Mouse (Mus musculus): ENCODE measurements around the gene Pdrg1. TPM values are rescaled to one million over a fixed set of nuclear protein-coding genes. Genes with fewer than 3 reads are reported as not detected.
A peak's percentile ranks its signal among the peaks of the same experiment; 100 is the strongest.

The Pdrg1 gene
- polyA plus RNA-seq, 1 experiment from 2014 or later = 144 TPM

DNA sequence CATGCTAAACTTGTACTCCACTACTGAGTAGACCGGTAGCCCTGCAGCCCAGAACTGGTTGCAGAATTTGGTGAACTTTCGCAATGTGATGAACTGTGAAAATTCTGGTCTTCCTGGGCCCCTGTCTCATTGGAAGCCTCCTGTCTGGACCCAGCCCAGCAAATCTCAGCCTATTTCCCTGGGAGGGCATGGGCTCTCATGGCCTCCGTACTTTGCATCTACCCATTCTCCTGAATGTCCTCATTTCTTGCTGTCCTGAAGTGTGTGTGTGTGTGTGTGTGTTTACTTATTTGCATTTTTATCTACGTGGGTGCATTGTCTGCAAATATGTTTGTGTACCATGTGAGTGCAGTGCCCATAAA, 34.8 kb upstream of the Pdrg1 start:
- Histone ChIP-seq H3K4me2 (replicated peaks) (no peak overlapping the region), H3K9me3 (replicated peaks) (no peaks in the 10 kb centered on the region), H3K27me3 (peaks cover 47% of the 10 kb centered on the region), H3K4me1 (peaks cover 21% of the 10 kb centered on the region), H3K4me3 (replicated peaks) (no peak overlapping the region), H3K27ac (replicated peaks) (no peak overlapping the region), H3K9ac (no peak overlapping the region), H3K36me3 (no peaks in the 10 kb centered on the region)
- no peak for ATAC-seq (ENCODE audit: insufficient number of reproducible peaks, low FRiP score, low TSS enrichment, low read depth)
- WGBS = 81% methylated on average over 4 of the region's 4 CpGs

- H3K4me1 ChIP-seq = peaks cover 21% of the 10 kb centered on the region
- H3K27me3 ChIP-seq = peaks cover 43% of the 10 kb centered on the region
- ATAC-seq (ENCODE audit: insufficient number of reproducible peaks, low FRiP score, low TSS enrichment, low read depth) = no peak; the same call in 1 of the 2 replicates
- H3K27ac ChIP-seq (replicated peaks) = no peak overlapping the region
- H3K9me3 ChIP-seq (replicated peaks) = no peaks in the 10 kb centered on the region
- no peak overlapping the region for H3K4me2 ChIP-seq (replicated peaks)
- no peaks in the 10 kb centered on the region for H3K36me3 ChIP-seq
- H3K9ac ChIP-seq = no peak overlapping the region
- H3K4me3 ChIP-seq (replicated peaks) = no peak overlapping the region
- 36% methylated on average over 9 of the region's 9 CpGs for WGBS
These were observed 34.2 kb upstream of the Pdrg1 start for GRCm38 (mm10) chr2:153049288-153049996.

DNA sequence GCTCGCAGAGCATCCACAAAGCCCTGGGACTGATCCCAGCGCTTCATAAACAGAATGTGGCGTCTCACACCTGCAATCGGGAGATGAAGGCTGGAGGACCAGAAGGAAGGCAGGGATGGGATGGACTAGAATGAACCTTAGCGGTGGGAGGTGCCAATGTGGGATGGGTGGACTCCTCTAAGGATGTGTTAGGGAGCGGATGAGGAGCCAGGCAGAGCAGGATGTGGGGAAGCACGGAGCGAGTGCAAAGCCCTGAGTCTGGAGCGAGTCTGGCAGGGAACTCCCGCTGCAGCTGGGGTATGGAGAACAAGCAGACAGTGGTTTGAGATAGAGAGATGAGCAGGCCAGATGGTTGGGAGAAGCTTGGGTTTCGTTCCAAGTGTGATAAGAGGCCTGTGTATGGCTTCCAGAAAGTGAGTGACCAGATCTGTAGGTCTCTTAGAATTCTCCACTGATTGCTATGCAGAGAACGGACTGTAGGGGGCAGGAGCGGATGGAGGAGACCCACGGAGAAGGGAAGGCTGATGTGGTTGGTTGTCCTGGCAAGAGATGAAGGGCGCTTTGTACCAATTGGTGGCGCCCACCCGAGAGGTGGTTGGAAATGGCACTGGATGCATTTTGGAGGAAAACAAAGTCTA, 32.7 kb upstream of the Pdrg1 start:
- WGBS = 41% methylated on average over 17 of the region's 17 CpGs
- H3K4me1 ChIP-seq = peaks cover 21% of the 10 kb centered on the region
- no peaks in the 10 kb centered on the region for H3K9me3 ChIP-seq (replicated peaks)
- no peak overlapping the region for H3K27ac ChIP-seq (replicated peaks)
- no peaks in the 10 kb centered on the region for H3K36me3 ChIP-seq
- ATAC-seq (ENCODE audit: insufficient number of reproducible peaks, low FRiP score, low TSS enrichment, low read depth) = no peak
- H3K27me3 ChIP-seq = peaks cover 29% of the 10 kb centered on the region
- no peak overlapping the region for H3K4me2 ChIP-seq (replicated peaks)
- no peak overlapping the region for H3K9ac ChIP-seq
- H3K4me3 ChIP-seq (replicated peaks) = no peak overlapping the region

DNA sequence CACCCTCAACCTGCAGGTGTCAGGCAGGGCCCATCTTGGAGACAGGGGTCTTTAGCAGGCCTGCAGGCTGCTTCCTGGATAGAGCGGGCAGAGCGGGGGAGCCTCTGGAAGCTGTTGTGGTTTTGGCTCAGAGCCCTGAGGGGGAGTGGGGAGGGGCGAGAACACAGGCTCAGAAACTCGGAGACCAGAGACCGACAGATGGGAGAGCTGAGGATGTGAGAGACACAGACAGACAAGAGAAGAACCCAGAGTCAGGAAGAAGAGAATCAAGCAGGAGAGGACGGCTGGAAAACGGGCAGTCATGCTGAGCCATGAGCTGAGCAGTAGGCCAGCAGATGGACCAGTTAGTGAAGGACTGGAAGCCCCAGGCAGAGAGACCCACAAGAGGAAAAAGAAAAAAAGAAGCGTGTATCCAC, 30.7 kb upstream of the Pdrg1 start:
- Histone ChIP-seq H3K4me2 (replicated peaks) (no peak overlapping the region), H3K9me3 (replicated peaks) (no peaks in the 10 kb centered on the region), H3K36me3 (no peaks in the 10 kb centered on the region), H3K4me1 (peaks cover 15% of the 10 kb centered on the region), H3K27ac (replicated peaks) (no peak overlapping the region), H3K4me3 (replicated peaks) (no peak overlapping the region), H3K9ac (no peak overlapping the region), H3K27me3 (peaks cover 8% of the 10 kb centered on the region; the same call in 1 of the 2 replicates)
- no peak for ATAC-seq (ENCODE audit: insufficient number of reproducible peaks, low FRiP score, low TSS enrichment, low read depth)
- 11% methylated on average over 8 of the region's 8 CpGs for WGBS

GRCm38 (mm10) chr2:153043886-153044285, 28.7 kb upstream of the Pdrg1 start:
- Histone ChIP-seq H3K36me3 (no peaks in the 10 kb centered on the region), H3K27ac (replicated peaks) (no peak overlapping the region), H3K9ac (no peak overlapping the region), H3K4me1 (peaks cover 8% of the 10 kb centered on the region), H3K4me3 (replicated peaks) (no peak overlapping the region), H3K4me2 (replicated peaks) (no peak overlapping the region), H3K27me3 (no peaks in the 10 kb centered on the region; the same call in 1 of the 2 replicates), H3K9me3 (replicated peaks) (no peaks in the 10 kb centered on the region)
- no peak for ATAC-seq (ENCODE audit: insufficient number of reproducible peaks, low FRiP score, low TSS enrichment, low read depth)
- 35% methylated on average over 3 of the region's 3 CpGs for WGBS

GRCm38 (mm10) chr2:153036690-153037089, 21.5 kb upstream of the Pdrg1 start:
- no peak for ATAC-seq (ENCODE audit: insufficient number of reproducible peaks, low FRiP score, low TSS enrichment, low read depth)
- Histone ChIP-seq H3K36me3 (no peaks in the 10 kb centered on the region), H3K4me2 (replicated peaks) (no peak overlapping the region), H3K27ac (replicated peaks) (no peak overlapping the region), H3K4me3 (replicated peaks) (no peak overlapping the region), H3K9me3 (replicated peaks) (no peaks in the 10 kb centered on the region), H3K9ac (no peak overlapping the region), H3K4me1 (peaks cover 8% of the 10 kb centered on the region), H3K27me3 (peaks cover 38% of the 10 kb centered on the region)
- 36% methylated on average over 2 of the region's 2 CpGs for WGBS

DNA sequence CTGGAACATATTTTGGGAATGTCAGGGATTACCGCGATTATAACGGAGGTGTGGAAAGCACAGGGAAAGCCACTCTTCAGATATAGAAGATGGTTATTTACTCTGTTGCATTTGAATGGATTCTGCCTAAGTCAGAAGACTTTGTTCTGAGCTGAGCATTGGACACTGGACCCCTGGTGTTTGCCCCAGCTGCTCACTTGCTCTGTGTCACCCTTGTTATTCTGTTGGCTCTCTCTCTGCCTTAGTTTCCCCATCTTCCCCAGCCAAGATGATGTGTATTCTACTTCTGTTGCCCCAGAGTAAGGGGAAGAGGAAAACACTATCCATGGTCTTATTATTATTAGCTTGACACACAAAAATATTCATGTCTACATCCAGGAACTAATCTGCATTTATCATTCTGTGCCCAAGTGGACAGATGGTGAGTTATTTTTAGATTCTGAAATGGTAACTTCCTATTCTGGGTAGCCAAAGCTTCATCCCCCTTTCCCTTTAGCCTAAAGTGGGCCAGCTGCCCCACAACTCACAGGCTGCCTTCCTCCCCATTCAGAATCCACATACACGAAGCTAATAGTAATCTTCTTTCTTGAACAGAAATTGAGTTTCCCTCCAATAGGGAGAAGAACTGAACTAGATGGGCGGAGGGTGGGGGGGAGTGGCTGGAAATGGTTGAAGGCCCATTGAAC, 18.5 kb upstream of the Pdrg1 start:
- Histone ChIP-seq H3K4me3 (replicated peaks) (no peak overlapping the region), H3K4me2 (replicated peaks) (no peak overlapping the region), H3K9ac (no peak overlapping the region), H3K27ac (replicated peaks) (no peak overlapping the region), H3K4me1 (peaks cover 11% of the 10 kb centered on the region), H3K9me3 (replicated peaks) (no peaks in the 10 kb centered on the region), H3K27me3 (peaks cover 62% of the 10 kb centered on the region), H3K36me3 (no peaks in the 10 kb centered on the region)
- no peak for ATAC-seq (ENCODE audit: insufficient number of reproducible peaks, low FRiP score, low TSS enrichment, low read depth)
- 69% methylated on average over 5 of the region's 5 CpGs for WGBS

- Histone ChIP-seq H3K36me3 (no peaks in the 10 kb centered on the region), H3K27me3 (peaks cover 64% of the 10 kb centered on the region), H3K4me1 (peaks cover 11% of the 10 kb centered on the region), H3K4me3 (replicated peaks) (no peak overlapping the region), H3K9ac (no peak overlapping the region), H3K4me2 (replicated peaks) (no peak overlapping the region), H3K27ac (replicated peaks) (no peak overlapping the region), H3K9me3 (replicated peaks) (no peaks in the 10 kb centered on the region)
- WGBS = 12% methylated on average over 4 of the region's 4 CpGs
- no peak for ATAC-seq (ENCODE audit: insufficient number of reproducible peaks, low FRiP score, low TSS enrichment, low read depth)
These were observed 17.7 kb upstream of the Pdrg1 start for GRCm38 (mm10) chr2:153032973-153033372.

DNA sequence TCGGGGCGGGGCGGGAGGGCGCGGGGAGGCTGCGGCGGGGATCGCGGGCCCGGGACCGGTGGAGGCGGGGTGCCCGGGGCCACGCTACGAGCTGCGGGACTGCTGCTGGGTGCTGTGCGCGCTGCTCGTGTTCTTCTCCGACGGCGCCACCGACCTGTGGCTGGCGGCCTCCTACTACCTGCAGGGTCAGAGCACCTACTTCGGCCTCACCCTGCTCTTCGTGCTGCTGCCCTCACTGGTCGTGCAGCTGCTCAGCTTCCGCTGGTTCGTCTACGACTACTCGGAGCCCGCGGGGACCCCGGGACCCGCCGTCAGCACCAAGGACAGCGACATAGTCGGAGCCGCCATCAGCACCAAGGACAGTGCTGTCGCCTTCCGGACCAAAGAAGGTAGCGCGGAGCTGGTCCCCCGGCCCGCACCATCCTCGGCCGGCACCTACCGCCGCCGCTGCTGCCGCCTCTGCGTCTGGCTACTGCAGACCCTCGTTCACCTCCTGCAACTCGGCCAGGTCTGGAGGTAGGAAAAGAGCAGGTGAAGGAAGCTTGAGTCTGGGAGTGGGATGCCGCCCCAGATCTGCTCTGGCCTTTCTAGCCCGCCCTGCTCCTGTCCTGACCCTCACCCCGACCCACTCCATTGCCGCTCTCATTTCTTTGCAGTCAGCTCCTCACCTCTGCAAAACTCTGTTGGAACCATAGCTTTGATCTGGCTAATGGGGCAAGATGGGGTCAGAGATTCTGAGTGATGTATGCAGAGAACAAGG, 17.0 kb upstream of the Pdrg1 start:
- H3K4me3 ChIP-seq (replicated peaks) = peak overlapping the region; percentile 40
- H3K36me3 ChIP-seq = no peaks in the 10 kb centered on the region
- peak; percentile 53 for ATAC-seq (ENCODE audit: insufficient number of reproducible peaks, low FRiP score, low TSS enrichment, low read depth)
- H3K4me1 ChIP-seq = peaks cover 11% of the 10 kb centered on the region
- H3K9me3 ChIP-seq (replicated peaks) = no peaks in the 10 kb centered on the region
- no peak overlapping the region for H3K27ac ChIP-seq (replicated peaks)
- peaks cover 69% of the 10 kb centered on the region for H3K27me3 ChIP-seq
- H3K4me2 ChIP-seq (replicated peaks) = peak overlapping the region; percentile 83
- WGBS = 2% methylated on average over 48 of the region's 58 CpGs
- no peak overlapping the region for H3K9ac ChIP-seq

DNA sequence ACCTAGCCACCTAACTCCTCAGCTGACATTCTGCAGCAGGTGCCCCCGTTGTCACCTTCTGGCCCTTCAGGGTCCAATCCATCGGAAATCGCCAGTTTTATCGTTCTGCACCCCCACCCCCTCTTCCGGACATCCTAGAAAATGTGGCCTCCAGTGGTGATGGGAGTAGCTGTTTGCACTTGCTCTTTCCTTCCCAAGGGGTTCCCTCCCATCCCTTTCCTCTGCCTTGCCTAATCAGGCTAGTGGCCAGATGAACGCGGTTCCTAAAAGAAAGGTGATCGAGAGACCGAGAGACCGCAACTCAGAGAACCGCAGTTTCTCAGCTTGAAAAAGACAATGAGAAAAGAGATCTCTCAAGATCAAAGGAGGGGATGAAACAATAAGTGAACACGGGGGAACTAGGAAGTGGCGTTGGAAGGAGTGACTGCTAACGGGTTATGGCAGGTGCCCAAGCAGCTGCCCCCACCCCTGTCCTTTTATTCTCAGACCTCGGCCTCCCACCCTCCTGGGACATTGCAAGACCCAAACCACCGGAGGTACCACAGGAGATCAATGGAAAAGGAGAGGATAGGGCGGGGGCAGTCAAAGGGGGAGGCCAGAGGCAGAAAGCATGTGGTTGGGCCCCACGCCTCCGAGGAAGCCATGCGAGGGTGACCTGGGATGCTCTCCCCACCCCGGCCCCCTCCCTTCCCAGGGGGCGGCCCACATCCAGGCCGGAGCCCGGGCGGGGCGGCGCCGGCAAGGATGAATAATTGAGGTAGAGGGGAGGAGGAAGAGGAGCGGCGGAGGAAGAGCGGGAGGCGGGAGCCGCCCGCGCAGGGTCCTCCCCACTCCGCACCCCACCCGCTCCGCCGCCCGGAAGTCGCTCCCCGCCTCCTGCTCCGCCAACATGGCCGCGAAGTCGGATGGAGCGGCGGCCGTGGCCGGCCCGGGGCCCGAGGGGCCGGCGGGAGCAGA, 16.2 kb upstream of the Pdrg1 start, which contains the start of gene Xkr7:
Gene Xkr7 (plus strand): TSS at position 727 of the 957 bp plus-strand sequence.
- peak; percentile 62 for ATAC-seq (ENCODE audit: insufficient number of reproducible peaks, low FRiP score, low TSS enrichment, low read depth)
- H3K27me3 ChIP-seq = peaks cover 72% of the 10 kb centered on the region
- no peaks in the 10 kb centered on the region for H3K36me3 ChIP-seq

More for the DNA sequence above, 16.2 kb upstream of the Pdrg1 start, which contains the start of gene Xkr7:
- Histone ChIP-seq H3K4me1 (peaks cover 11% of the 10 kb centered on the region), H3K9me3 (replicated peaks) (no peaks in the 10 kb centered on the region), H3K27ac (replicated peaks) (no peak within 1 kb of the TSS), H3K9ac (no peak within 1 kb of the TSS), H3K4me2 (replicated peaks) (peak within 1 kb of the TSS; percentile 83), H3K4me3 (replicated peaks) (peak within 1 kb of the TSS; percentile 40)
- WGBS = 4% methylated on average over 44 of the region's 54 CpGs
